Mouse (Mus musculus) liver, embryonic 12.5 days (tissue): ENCODE measurements around the gene Sdr39u1. TPM values are rescaled to one million over a fixed set of nuclear protein-coding genes. Genes with fewer than 3 reads are reported as not detected.
A peak's percentile ranks its signal among the peaks of the same experiment; 100 is the strongest.

Source experiments
- ATAC-seq: fragments of 200-750 bp; cut with Nextera tagmentation; 2 replicates; pipeline ENCODE4 v1.8.0; 2017; ENCODE audit warnings: moderate number of reproducible peaks, mild to moderate bottlenecking, moderate library complexity
- H3K27ac ChIP-seq: fragments of 300-500 bp; sonication (generic); 2 replicates; pipeline ENCODE4 v1.5.1; 2016; ENCODE audit warnings: mild to moderate bottlenecking
- H3K27me3 ChIP-seq: fragments of 300-500 bp; sonication (generic); replicated peaks from 2 replicates; pipeline ENCODE4 v1.6.1; 2016; ENCODE audit warnings: mild to moderate bottlenecking, moderate library complexity
- H3K36me3 ChIP-seq: fragments of 300-500 bp; sonication (generic); 2 replicates; pipeline ENCODE4 v1.6.1; 2016; ENCODE audit warnings: mild to moderate bottlenecking, moderate library complexity
- H3K4me1 ChIP-seq: fragments of 300-500 bp; sonication (generic); 2 replicates; pipeline ENCODE4 v1.6.1; 2016
- H3K4me2 ChIP-seq: fragments of 300-500 bp; sonication (generic); 2 replicates; pipeline ENCODE4 v1.6.1; 2016; ENCODE audit warnings: mild to moderate bottlenecking, moderate library complexity
- H3K4me3 ChIP-seq: fragments of 300-500 bp; sonication (generic); 2 replicates; pipeline ENCODE4 v1.5.1; 2016; ENCODE audit warnings: mild to moderate bottlenecking, moderate library complexity
- H3K9ac ChIP-seq: fragments of 300-500 bp; sonication (generic); 2 replicates; pipeline ENCODE4 v1.6.1; 2016; ENCODE audit warnings: mild to moderate bottlenecking, moderate library complexity
- H3K9me3 ChIP-seq: fragments of 300-500 bp; sonication (generic); replicated peaks from 2 replicates; pipeline ENCODE4 v1.6.1; 2016; ENCODE audit warnings: mild to moderate bottlenecking, moderate library complexity
- WGBS: fragments of 180-500 bp; shearing (Covaris S2); methylation state at CpG from one replicate; pipeline ENCODE4 v1.1.7; 2016; ENCODE audit not compliant: insufficient replicate concordance; 5-methylcytosine and 5-hydroxymethylcytosine counted together
- polyA plus RNA-seq: library from polyadenylated mRNA; unstranded; fragments of >200 nt; fragmentation: Nextera tagmentation; extraction: Ambion mirVana; gene quantifications from 2 replicates; pipeline ENCODE4 v1.2.1, GENCODE M21; 2016

Sdr39u1 gene
- polyA plus RNA-seq, 1 experiment from 2014 or later: 14.0 TPM

DNA sequence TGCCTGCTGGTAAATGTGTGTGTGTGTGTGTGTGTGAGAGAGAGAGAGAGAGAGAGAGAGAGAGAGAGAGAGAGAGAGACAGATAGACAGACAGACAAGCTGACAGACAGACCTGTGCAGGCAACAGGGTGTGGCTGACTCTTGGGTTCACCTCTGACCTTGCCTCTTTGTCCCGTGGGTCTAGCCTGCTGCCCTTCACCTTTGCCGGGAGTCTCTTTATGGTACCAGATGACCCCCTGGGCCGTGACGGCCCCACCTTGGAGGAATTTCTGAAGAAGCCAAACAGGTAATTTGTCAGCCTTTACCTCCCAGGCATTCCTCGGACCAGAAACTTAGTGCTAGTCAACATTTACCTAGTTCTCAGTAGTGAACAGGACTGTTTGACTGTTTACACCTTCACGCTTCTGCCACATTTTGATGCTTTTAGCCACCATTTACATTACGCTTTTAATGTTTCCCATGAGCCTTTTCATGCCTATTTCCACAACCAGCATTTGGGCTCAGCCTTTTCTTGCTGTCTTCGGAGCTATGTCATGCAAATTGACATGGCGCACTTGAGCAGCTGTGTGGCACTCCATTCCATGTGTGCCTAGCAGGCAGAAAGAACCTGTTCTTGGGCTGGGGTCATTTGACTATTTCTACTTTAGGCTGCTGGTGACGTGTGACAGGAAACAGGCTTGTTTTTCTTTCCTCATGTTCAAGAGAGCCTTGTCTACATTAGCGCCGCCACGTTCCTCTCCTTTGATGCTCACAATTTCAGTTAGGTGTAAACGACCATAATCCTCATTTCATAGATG lies 31.7 kb downstream of the Sdr39u1 start:
- Histone ChIP-seq H3K27me3 (no peaks in the 10 kb centered on the region; the same call in 1 of the 2 replicates), H3K27ac (no peak overlapping the region), H3K36me3 (peaks cover 72% of the 10 kb centered on the region), H3K9me3 (no peaks in the 10 kb centered on the region), H3K4me1 (peaks cover 1% of the 10 kb centered on the region; the same call in 1 of the 2 replicates), H3K4me2 (no peak overlapping the region), H3K9ac (no peak overlapping the region), H3K4me3 (no peak overlapping the region)
- WGBS: 76% methylated on average over 14 of the region's 14 CpGs
- no peak for ATAC-seq

DNA sequence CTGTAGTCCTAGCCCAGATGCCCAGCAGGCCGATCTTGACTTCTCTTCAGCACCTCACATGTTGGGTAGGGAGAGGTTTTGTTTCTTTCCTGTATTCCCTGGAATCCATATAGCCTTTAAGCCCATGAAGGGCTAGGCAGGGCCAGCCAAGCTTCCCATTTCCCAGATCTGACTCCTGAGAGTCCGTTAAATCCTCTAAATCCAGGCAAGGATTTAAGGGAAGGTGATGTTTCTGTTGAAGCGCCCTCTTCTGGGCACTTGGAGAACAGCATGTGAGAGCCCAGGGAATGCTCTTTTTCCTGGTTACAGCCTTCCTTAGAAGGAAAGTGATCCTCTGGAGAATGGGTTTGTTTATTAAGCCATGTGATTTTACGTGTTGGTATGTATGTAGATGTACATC lies 33.1 kb downstream of the Sdr39u1 start:
- H3K9ac ChIP-seq: no peak overlapping the region
- no peak for ATAC-seq
- WGBS: 31% methylated on average over 4 of the region's 4 CpGs
- H3K4me3 ChIP-seq: no peak overlapping the region
- no peaks in the 10 kb centered on the region for H3K27me3 ChIP-seq
- H3K4me1 ChIP-seq: peaks cover 3% of the 10 kb centered on the region
- H3K9me3 ChIP-seq: no peaks in the 10 kb centered on the region
- H3K36me3 ChIP-seq: peaks cover 75% of the 10 kb centered on the region
- no peak overlapping the region for H3K27ac ChIP-seq
- H3K4me2 ChIP-seq: no peak overlapping the region

DNA sequence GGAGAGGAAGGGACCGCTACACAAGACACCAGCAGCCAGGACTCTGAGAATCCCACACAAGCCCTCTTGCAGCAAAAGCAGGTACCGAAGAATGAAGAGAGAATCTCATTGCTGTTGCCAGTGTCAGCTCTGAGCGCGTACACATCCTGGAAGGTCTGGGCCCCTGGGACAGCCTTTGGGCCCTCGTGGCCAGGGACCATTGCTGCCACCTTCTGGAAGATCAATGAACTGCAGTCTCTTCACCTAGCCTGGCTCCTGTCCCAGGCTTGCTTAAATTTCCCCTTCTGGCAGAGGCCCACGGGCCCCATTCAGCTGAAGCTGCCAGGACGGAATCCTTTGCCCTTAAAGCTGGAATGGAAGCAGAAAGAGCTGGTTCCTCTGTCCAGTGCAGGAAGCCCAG lies 36.3 kb downstream of the Sdr39u1 start:
- 0 out of 2 replicates have a peak, but pooled peaks have one; percentile 35 for ATAC-seq
- Histone ChIP-seq H3K9me3 (no peaks in the 10 kb centered on the region), H3K4me2 (no peak overlapping the region), H3K27me3 (no peaks in the 10 kb centered on the region), H3K4me3 (no peak overlapping the region), H3K36me3 (peaks cover 43% of the 10 kb centered on the region), H3K9ac (no peak overlapping the region), H3K27ac (no peak overlapping the region), H3K4me1 (peaks cover 9% of the 10 kb centered on the region)
- WGBS: 40% methylated on average over 7 of the region's 7 CpGs

DNA sequence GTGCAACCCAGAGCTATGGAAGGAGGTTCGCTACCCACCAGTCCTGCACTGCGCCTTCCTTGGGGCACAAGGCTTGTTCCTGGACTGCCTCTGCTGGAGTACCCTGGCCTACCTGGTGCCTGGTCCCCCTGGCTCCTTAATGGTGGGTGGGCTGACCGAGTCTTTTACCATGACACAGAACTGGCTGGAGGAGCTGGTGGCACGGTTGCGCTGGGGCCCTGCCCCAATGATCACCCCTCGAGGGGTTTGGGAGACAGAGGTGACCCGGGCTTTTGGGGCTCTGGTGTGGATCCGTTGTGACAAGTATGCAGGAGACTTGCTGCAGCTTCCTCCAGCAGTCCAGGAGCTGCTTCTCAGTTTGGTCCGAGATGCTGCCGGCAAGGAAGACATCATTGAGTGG lies 37.1 kb downstream of the Sdr39u1 start:
- H3K4me1 ChIP-seq: peaks cover 13% of the 10 kb centered on the region
- no peak for ATAC-seq
- H3K27ac ChIP-seq: no peak overlapping the region
- peaks cover 35% of the 10 kb centered on the region for H3K36me3 ChIP-seq
- 81% methylated on average over 10 of the region's 10 CpGs for WGBS
- no peak overlapping the region for H3K4me3 ChIP-seq
- H3K4me2 ChIP-seq: no peak overlapping the region
- no peaks in the 10 kb centered on the region for H3K9me3 ChIP-seq
- H3K27me3 ChIP-seq: no peaks in the 10 kb centered on the region
- no peak overlapping the region for H3K9ac ChIP-seq

DNA sequence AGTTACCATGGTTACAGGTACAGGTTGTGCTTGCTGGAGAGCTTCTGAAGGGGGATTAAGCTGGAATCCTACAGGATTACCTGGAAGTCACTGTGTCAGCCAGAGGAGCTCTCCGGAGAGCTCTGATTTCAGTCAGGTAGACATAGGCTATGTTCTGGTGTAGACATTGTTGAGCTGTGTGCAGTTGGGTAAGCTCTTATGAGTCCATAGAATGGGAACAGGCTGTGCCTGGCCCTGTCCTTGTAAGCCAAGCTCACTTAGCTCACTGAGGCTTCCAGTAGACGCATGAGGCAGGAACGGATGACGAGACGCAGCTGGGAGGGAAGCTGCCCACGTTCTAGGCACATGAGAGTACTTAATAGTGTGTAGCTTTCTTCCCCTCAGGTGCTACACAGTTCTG lies 37.9 kb downstream of the Sdr39u1 start:
- peaks cover 21% of the 10 kb centered on the region for H3K4me1 ChIP-seq
- no peak overlapping the region for H3K9ac ChIP-seq
- ATAC-seq: no peak
- H3K4me2 ChIP-seq: no peak overlapping the region
- H3K4me3 ChIP-seq: no peak overlapping the region
- peaks cover 32% of the 10 kb centered on the region for H3K36me3 ChIP-seq
- H3K9me3 ChIP-seq: no peaks in the 10 kb centered on the region
- 71% methylated on average over 6 of the region's 6 CpGs for WGBS
- no peak overlapping the region for H3K27ac ChIP-seq
- no peaks in the 10 kb centered on the region for H3K27me3 ChIP-seq

- Histone ChIP-seq H3K9ac (no peak overlapping the region), H3K4me3 (no peak overlapping the region), H3K9me3 (no peaks in the 10 kb centered on the region), H3K36me3 (0 out of 2 replicates have a peak, but pooled peaks cover 3% of the 10 kb centered on the region), H3K27ac (no peak overlapping the region), H3K27me3 (peaks cover 17% of the 10 kb centered on the region), H3K4me1 (peaks cover 58% of the 10 kb centered on the region), H3K4me2 (0 out of 2 replicates have a peak overlapping the region, but pooled peaks have one; percentile 2)
- WGBS: 43% methylated on average over 4 of the region's 4 CpGs
- no peak for ATAC-seq
These were observed 42.5 kb downstream of the Sdr39u1 start for GRCm38 (mm10) chr14:55857588-55857987.

GRCm38 (mm10) chr14:55855101-55855561 lies 45.0 kb downstream of the Sdr39u1 start:
- Histone ChIP-seq H3K36me3 (no peaks in the 10 kb centered on the region), H3K9ac (peak overlapping the region; percentile 43)

DNA sequence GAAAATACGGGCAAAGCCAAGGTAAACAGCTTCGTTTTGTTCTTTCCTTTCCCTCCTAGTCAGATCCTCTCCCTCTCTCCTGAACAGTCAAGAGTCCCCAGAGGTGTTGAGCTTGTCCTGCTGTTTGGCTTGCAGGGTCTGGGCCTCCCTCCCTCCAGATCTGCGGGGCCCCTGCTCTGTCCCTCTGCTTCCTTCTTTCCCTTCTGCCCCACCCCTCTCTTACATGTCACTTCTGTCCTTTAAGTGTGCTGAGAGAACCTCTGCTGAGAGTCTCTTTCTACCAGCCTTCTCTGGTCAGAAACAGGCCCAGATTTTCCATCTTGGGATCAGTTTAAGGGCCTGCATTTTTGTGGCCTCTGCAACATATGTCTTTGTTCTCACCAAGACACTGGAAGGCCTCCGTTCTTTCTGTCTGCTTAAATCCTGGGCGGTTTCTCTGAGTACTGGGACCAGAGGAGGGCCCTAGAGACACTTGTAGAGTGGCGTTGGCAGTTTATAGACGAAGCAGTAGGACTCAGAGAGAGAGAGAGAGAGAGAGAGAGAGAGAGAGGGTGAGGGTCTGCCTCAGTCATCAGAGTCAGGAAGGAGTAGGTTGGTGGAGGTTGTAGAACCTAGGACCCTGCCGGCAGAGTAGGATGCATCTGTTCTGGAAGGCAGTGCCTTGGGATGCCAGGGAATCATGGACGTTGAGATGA lies 45.5 kb downstream of the Sdr39u1 start:
- ATAC-seq: no peak

More at GRCm38 (mm10) chr14:55855101-55855561, 45.0 kb downstream of the Sdr39u1 start:
- peaks cover 17% of the 10 kb centered on the region for H3K27me3 ChIP-seq
- 5% methylated on average over 4 of the region's 4 CpGs for WGBS
- peaks cover 61% of the 10 kb centered on the region for H3K4me1 ChIP-seq
- ATAC-seq: no peak
- no peaks in the 10 kb centered on the region for H3K9me3 ChIP-seq
- peak overlapping the region; percentile 59 for H3K4me3 ChIP-seq
- peak overlapping the region; percentile 80 for H3K4me2 ChIP-seq
- peak overlapping the region; percentile 81 for H3K27ac ChIP-seq

GRCm38 (mm10) chr14:55853621-55854285 lies 46.3 kb downstream of the Sdr39u1 start, which contains the start of gene Nynrin:
Nynrin (plus strand) TSS chr14:55854010.
- Histone ChIP-seq H3K9ac (peak within 1 kb of the TSS; percentile 43), H3K4me1 (peaks cover 61% of the 10 kb centered on the region), H3K27ac (peak within 1 kb of the TSS; percentile 81), H3K9me3 (no peaks in the 10 kb centered on the region), H3K4me3 (peak within 1 kb of the TSS; percentile 59), H3K27me3 (peaks cover 17% of the 10 kb centered on the region), H3K4me2 (peak within 1 kb of the TSS; percentile 80), H3K36me3 (no peaks in the 10 kb centered on the region)
- 4% methylated on average over 32 of the region's 33 CpGs for WGBS
- ATAC-seq: peak; percentile 75

More for the DNA sequence above, 45.5 kb downstream of the Sdr39u1 start:
- H3K4me3 ChIP-seq: peak overlapping the region; percentile 59
- peak overlapping the region; percentile 80 for H3K4me2 ChIP-seq
- peaks cover 17% of the 10 kb centered on the region for H3K27me3 ChIP-seq
- peak overlapping the region; percentile 81 for H3K27ac ChIP-seq
- no peaks in the 10 kb centered on the region for H3K36me3 ChIP-seq
- H3K4me1 ChIP-seq: peaks cover 61% of the 10 kb centered on the region
- H3K9me3 ChIP-seq: no peaks in the 10 kb centered on the region
- H3K9ac ChIP-seq: peak overlapping the region; percentile 43
- 5% methylated on average over 9 of the region's 9 CpGs for WGBS

DNA sequence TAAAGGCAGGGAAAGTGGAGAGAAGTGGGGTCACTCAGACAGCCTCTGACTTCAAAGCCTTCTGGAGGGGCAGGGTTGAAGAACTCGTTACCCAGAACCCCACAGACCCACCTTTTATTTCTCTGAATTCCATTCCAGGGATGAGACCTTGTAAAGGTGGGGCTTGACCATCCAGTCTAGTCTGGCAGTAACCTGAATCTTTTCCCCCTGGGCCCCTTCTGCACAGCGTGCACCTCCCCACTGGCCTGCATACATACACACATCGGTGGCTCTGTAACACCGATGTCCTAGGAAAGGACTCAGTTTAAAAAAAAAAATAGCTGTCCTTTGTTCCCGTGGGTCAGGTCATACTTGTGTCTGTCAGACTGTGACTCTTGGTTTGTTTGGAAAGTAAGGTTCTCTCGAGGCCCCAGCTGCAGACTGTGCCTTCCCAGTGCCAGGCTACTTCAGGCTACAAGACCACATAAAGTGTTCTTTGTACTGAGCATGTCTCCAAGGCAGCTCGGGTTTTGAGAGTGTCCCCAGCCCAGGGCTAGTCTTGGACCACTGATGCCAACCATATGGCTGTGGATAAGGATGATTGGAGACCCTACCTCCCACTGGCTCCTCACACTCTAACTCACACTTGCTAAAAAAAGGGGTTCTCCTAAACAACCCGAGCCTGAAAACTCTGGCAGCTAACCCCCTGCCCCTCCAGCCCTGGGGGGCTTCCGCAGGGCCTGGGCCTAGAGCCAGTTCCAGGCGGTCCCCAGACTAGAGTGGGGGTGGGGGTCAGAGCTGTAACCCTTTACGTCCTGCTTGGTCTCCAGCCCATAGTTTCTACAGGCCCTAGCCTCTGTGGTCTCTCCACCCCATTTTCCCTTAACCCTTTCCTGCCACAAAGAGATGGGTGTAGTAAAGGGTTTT lies 47.2 kb downstream of the Sdr39u1 start:
- ATAC-seq: peak; percentile 40
- Histone ChIP-seq H3K9ac (0 out of 2 replicates have a peak overlapping the region, but pooled peaks have one; percentile 43), H3K27ac (peak overlapping the region; percentile 81), H3K4me3 (peak overlapping the region; percentile 59; the same call in 1 of the 2 replicates), H3K4me1 (peaks cover 56% of the 10 kb centered on the region), H3K36me3 (no peaks in the 10 kb centered on the region), H3K9me3 (no peaks in the 10 kb centered on the region), H3K27me3 (peaks cover 17% of the 10 kb centered on the region), H3K4me2 (peak overlapping the region; percentile 80)
- WGBS: 24% methylated on average over 11 of the region's 11 CpGs

GRCm38 (mm10) chr14:55850885-55851284 lies 49.2 kb downstream of the Sdr39u1 start:
- no peak for ATAC-seq
- no peak overlapping the region for H3K9ac ChIP-seq
- no peak overlapping the region for H3K27ac ChIP-seq
- 38% methylated on average over 6 of the region's 6 CpGs for WGBS
- no peaks in the 10 kb centered on the region for H3K9me3 ChIP-seq
- H3K4me2 ChIP-seq: no peak overlapping the region
- H3K27me3 ChIP-seq: peaks cover 17% of the 10 kb centered on the region
- peaks cover 44% of the 10 kb centered on the region for H3K4me1 ChIP-seq
- H3K4me3 ChIP-seq: no peak overlapping the region
- no peaks in the 10 kb centered on the region for H3K36me3 ChIP-seq
